7 mouse cellular contexts compared by ENCODE assay signal in genomic region chr17:6269876-6270831, GRCm38 (mm10). TPM values are rescaled to one million over a fixed set of nuclear protein-coding genes. Genes with fewer than 3 reads are reported as not detected.
DNase-seq lines count a peak whose midpoint lies in the region; ATAC-seq lines count a peak whose summit lies in the region.
"Not testable (repeated sequence)": the region's sequence is repeated elsewhere in the genome, so short reads cannot be mapped to it uniquely, and the experiment has no call there.

No protein-coding gene starts in this region.

- H3K27me3 ChIP-seq in embryonic facial prominence, embryonic 12.5 days; heart, embryonic 10.5 days (ENCODE audit: insufficient read depth, poor library complexity, severe bottlenecking); intestine, embryonic 14.5 days (replicated peaks; ENCODE audit: control insufficient read depth, insufficient read depth, low read length); limb, embryonic 13.5 days: not testable (repeated sequence)

- peak; percentile 15 to 25 for DNase-seq in adrenal gland, postnatal 36 days
- not testable (repeated sequence) for DNase-seq in heart, embryonic 10.5 days (ENCODE audit: low spot score)
- DNase-seq in intestine, embryonic 14.5 days (ENCODE audit: low spot score) = peak; percentile 73
- DNase-seq in right cerebral cortex, postnatal 14 days = peak; percentile 12

- peak overlapping the region; percentile 50 for H3K4me3 ChIP-seq in embryonic facial prominence, embryonic 12.5 days
- H3K4me3 ChIP-seq in heart, embryonic 10.5 days = peak overlapping the region; percentile 60
- peak overlapping the region; percentile 41 for H3K4me3 ChIP-seq in intestine, embryonic 14.5 days (ENCODE audit: low read depth, low read length)
- peak overlapping the region; percentile 49 for H3K4me3 ChIP-seq in limb, embryonic 13.5 days

- 3% methylated on average over 53 of the region's 84 CpGs for WGBS in embryonic facial prominence, embryonic 12.5 days
- 2% methylated on average over 70 of the region's 84 CpGs for WGBS in heart, embryonic 10.5 days
- under 1% methylated on average over 55 of the region's 84 CpGs for WGBS in intestine, embryonic 14.5 days
- WGBS in limb, embryonic 13.5 days = under 1% methylated on average over 74 of the region's 84 CpGs

- peak; percentile 22; the same call in 1 of the 2 replicates for ATAC-seq in embryonic facial prominence, embryonic 12.5 days (ENCODE audit: insufficient number of reproducible peaks, insufficient read depth, low FRiP score, low TSS enrichment)
- peak; percentile 84 for ATAC-seq in intestine, embryonic 14.5 days (replicated peaks; ENCODE audit: low FRiP score, low TSS enrichment, low read depth)
- peak; percentile 82 for ATAC-seq in limb, embryonic 13.5 days (ENCODE audit: low FRiP score, low read depth)
- peak; percentile 62; the same call in 1 of the 2 replicates for ATAC-seq in megakaryocyte-erythroid progenitor cell, adult 5-6 weeks (replicated peaks; ENCODE audit: low FRiP score, low TSS enrichment, poor library complexity, severe bottlenecking)

- H3K36me3 ChIP-seq in embryonic facial prominence, embryonic 12.5 days; heart, embryonic 10.5 days; intestine, embryonic 14.5 days (ENCODE audit: control insufficient read depth, insufficient read depth, low read length); limb, embryonic 13.5 days: not testable (repeated sequence)

- peak overlapping the region; percentile 69 for H3K9ac ChIP-seq in embryonic facial prominence, embryonic 12.5 days
- H3K9ac ChIP-seq in intestine, embryonic 14.5 days (ENCODE audit: low read length) = peak overlapping the region; percentile 52
- peak overlapping the region; percentile 72 for H3K9ac ChIP-seq in limb, embryonic 13.5 days

- peak overlapping the region; percentile 58 for H3K4me2 ChIP-seq in embryonic facial prominence, embryonic 12.5 days (replicated peaks)
- H3K4me2 ChIP-seq in intestine, embryonic 14.5 days (ENCODE audit: low read length) = peak overlapping the region; percentile 53
- peak overlapping the region; percentile 64 for H3K4me2 ChIP-seq in limb, embryonic 13.5 days (replicated peaks)

- H3K27ac ChIP-seq in embryonic facial prominence, embryonic 12.5 days; intestine, embryonic 14.5 days (ENCODE audit: low read depth); limb, embryonic 13.5 days: not testable (repeated sequence)
- H3K27ac ChIP-seq in heart, embryonic 10.5 days = peak overlapping the region; percentile 79; the same call in 1 of the 2 replicates

- not testable (repeated sequence) for H3K9me3 ChIP-seq in embryonic facial prominence, embryonic 12.5 days; heart, embryonic 10.5 days; intestine, embryonic 14.5 days (ENCODE audit: control insufficient read depth, low read length); limb, embryonic 13.5 days

- H3K4me1 ChIP-seq in embryonic facial prominence, embryonic 12.5 days; heart, embryonic 10.5 days; intestine, embryonic 14.5 days (replicated peaks; ENCODE audit: control insufficient read depth, insufficient read depth, low read length); limb, embryonic 13.5 days: not testable (repeated sequence)

RNA-seq across cellular contexts. Expression of gene Tmem181a, which starts 13.5 kb away (rescaled TPM):
- total RNA-seq in adrenal gland, postnatal 36 days (2021) = 10 to 100 TPM; 12.0 to 17.3 TPM
- polyA plus RNA-seq in embryonic facial prominence, embryonic 12.5 days (2016; fragmentation: Nextera tagmentation; extraction: Ambion mirVana) = 25.3 and 26.5 TPM in 2 replicates
- polyA plus RNA-seq in heart, embryonic 10.5 days (2016; fragmentation: Nextera tagmentation; extraction: Ambion mirVana) = 18.1 and 23.0 TPM in 2 replicates
- 23.0 and 23.7 TPM in 2 replicates for polyA plus RNA-seq in intestine, embryonic 14.5 days (2014; fragmentation: Nextera tagmentation; extraction: Ambion mirVana)
- polyA plus RNA-seq in limb, embryonic 13.5 days (2015; fragmentation: Nextera tagmentation; extraction: Ambion mirVana) = 23.5 and 23.7 TPM in 2 replicates
- 9.6 and 11.3 TPM in 2 replicates for total RNA-seq in megakaryocyte-erythroid progenitor cell, adult 5-6 weeks (2014; fragmentation: Nextera tagmentation)
- 4.5 and 5.8 TPM in 2 replicates for total RNA-seq in megakaryocyte-erythroid progenitor cell, adult 5-6 weeks (2017)

RNA-seq across cellular contexts. Expression of gene Dynlt1a, which starts 47.1 kb away (rescaled TPM):
- 1 to 10 TPM; 2.7 to 3.5 TPM for total RNA-seq in adrenal gland, postnatal 36 days (2021)
- polyA plus RNA-seq in embryonic facial prominence, embryonic 12.5 days (2016; fragmentation: Nextera tagmentation; extraction: Ambion mirVana) = 21.8 and 23.5 TPM in 2 replicates
- polyA plus RNA-seq in heart, embryonic 10.5 days (2016; fragmentation: Nextera tagmentation; extraction: Ambion mirVana) = 13.7 and 17.6 TPM in 2 replicates
- polyA plus RNA-seq in intestine, embryonic 14.5 days (2014; fragmentation: Nextera tagmentation; extraction: Ambion mirVana) = 16.4 and 20.3 TPM in 2 replicates
- 18.0 and 20.8 TPM in 2 replicates for polyA plus RNA-seq in limb, embryonic 13.5 days (2015; fragmentation: Nextera tagmentation; extraction: Ambion mirVana)
- total RNA-seq in megakaryocyte-erythroid progenitor cell, adult 5-6 weeks (2014; fragmentation: Nextera tagmentation) = 9.8 and 10.0 TPM in 2 replicates
- total RNA-seq in megakaryocyte-erythroid progenitor cell, adult 5-6 weeks (2017) = 8.9 and 17.5 TPM in 2 replicates

Comparison
In these comparisons a context has a peak if more than half of its experiments do, and no peak if none do; other contexts are left out.
1. ATAC-seq: peak in every context shown above with its lines; median percentile 84 in intestine, embryonic 14.5 days; 82 in limb, embryonic 13.5 days; 62 in megakaryocyte-erythroid progenitor cell, adult 5-6 weeks; 22 in embryonic facial prominence, embryonic 12.5 days.